Mouse (Mus musculus) layer of hippocampus, adult 18-20 months (tissue): ENCODE results near the gene Dennd5b. TPM values are rescaled to one million over a fixed set of nuclear protein-coding genes. Genes with fewer than 3 reads are reported as not detected.
"Not testable (repeated sequence)": the region's sequence is repeated elsewhere in the genome, so short reads cannot be mapped to it uniquely, and the experiment has no call there.

Experiments used
- DNase-seq, 2 experiments: peaks; one replicate each; pipeline ENCODE4 v3.0.0; 2022; ENCODE audit warnings: low spot score in 2 of 2
- total RNA-seq, 2 experiments: library from RNA; stranded (reverse); gene quantifications; 2 replicates each; pipeline ENCODE4 v1.2.3; 2021

Dennd5b gene
- total RNA-seq, 2 experiments from 2014 or later, result 46.7 to 49.3 TPM

DNA sequence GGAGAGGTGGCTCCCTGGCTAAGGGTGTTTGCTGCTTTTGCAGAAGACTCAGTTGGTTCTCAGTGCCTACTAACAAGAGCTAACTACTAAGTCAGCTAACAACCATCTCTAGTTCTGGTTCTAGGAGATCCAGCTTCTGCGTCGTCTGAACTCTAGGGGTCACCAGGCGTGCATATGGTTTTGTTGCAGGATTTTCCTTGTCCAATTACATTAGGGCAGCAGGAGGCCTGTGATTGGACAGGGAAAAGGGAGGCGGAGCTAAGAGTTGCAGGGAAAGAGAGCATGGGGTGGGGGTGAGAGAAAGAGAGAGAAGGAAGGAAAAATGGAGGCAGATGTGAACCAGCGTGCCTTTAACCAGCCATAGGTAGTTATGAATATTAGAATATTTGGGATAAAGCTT is 83.0 kb downstream of the Dennd5b start:
- no peak for DNase-seq

DNA sequence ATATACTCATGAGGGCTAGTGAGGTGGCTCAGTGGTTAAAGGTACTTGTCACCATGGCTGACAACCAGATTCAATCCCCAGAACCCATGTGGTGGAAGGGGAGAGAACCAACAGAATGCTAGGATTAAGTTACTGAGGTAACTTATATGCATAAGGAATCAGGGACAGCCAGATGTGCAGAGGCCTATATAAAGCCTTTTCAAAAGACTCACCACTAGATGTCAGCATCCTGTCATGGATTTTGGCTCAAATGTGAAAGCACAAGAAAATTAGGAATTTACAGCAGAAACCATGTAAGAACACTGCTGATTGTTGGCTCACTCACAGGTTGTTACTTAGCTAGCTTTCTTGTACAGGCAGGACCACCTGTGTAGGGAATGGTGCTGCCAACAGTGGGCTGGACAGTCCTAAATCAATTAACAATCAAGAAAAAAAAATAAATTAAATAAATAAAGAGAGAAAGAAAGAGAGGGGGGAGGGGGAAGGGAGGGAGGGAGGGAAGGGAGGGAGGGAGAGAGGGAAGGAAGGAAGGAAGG is 90.6 kb downstream of the Dennd5b start:
- DNase-seq, result peak in 1 of 2 experiments; percentile 34

DNA sequence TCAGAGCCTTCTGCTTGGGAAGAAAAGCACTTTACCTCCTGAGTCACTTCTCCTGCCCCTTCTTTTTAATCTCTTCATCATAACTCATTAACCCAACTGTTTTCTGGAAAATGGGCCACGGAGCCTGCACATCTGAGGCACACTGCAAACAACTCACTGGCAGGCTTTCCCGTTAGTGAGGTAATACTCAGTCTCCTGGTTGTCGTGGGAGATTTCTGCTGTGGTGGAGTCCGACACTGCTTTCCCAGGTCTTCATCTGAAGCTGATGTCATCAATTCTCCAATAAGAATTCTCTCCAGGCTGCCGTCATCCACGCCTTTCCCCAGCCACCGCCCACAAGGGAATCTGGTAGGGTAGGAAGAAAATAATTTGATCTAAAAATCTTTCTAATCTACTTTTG is 96.5 kb downstream of the Dennd5b start:
- no peak for DNase-seq

DNA sequence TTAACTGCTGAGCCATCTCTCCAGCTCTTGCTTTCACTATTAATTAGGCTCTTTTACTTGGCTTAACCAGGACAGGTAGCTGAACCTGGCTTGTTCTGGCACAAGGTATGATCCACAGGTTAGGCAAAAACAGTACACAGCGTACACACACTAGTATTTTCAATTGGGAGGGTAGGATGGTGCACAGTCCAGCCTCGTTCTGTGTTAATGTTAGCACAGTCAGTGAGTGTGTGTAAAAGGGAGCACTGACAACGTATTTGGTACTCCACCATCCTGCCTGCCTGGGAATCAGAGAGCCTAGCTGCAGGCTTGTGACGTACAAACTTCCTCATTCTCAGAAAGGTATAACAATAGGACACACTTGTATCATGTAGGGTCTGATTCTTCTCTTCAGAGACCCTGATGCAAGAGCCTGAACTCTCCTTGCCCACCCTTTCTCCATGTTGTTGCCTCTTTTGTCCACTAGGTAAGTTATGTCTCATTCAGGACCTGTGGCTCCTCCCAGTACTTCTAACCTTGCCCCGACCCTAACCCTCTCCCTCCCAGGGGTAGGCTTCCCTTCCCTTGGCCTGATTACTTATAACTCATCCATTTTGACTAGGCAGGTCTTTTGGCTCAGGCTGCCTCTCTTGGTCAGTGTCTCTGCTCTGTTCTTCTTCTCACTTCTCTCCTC is 107.0 kb downstream of the Dennd5b start:
- DNase-seq, result no peak

DNA sequence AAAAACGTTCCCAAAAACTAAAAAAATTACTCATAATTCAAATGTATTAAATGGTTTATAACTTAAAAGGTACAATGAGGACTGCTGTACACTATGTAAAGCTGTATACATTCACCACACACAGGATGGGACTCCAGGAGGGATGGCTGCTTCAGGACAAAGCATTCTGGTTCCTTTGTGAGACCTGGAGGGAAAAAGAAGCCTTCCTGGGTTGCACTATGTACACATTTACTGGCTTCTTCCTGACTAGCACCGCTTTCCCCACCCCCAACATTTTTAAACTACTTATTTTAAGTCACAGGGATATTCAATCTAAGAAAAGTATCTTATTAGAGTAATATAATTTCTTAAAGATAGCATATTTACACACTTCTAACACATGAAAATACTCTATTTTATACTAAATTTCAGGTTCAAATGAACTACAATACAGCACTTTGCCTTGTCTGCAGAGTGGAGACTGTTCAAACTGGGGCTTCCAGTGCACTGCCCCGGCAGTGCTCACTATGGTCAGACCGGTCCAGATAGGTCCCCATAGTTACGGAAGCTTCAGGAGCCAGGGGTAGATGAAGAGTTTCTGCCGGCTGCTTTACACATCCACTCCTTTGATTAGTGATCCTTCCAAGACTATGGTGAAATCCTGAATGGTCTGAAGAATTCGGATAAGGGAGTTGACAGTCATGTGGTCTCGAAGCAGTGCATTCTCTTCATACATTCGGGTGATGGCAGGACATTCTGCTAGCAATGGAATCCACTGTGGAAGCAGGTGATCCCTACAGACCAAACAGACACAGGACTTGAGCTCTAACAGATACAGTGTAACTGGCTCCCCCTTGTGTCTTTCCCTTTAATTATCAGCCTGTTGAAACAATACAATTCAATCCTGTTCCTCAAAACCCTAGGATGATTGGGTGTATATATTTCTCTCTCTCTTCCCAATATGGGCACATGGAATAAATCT is 108.1 kb downstream of the Dennd5b start:
- DNase-seq, result peak in 1 of 2 experiments; percentile 37

DNA sequence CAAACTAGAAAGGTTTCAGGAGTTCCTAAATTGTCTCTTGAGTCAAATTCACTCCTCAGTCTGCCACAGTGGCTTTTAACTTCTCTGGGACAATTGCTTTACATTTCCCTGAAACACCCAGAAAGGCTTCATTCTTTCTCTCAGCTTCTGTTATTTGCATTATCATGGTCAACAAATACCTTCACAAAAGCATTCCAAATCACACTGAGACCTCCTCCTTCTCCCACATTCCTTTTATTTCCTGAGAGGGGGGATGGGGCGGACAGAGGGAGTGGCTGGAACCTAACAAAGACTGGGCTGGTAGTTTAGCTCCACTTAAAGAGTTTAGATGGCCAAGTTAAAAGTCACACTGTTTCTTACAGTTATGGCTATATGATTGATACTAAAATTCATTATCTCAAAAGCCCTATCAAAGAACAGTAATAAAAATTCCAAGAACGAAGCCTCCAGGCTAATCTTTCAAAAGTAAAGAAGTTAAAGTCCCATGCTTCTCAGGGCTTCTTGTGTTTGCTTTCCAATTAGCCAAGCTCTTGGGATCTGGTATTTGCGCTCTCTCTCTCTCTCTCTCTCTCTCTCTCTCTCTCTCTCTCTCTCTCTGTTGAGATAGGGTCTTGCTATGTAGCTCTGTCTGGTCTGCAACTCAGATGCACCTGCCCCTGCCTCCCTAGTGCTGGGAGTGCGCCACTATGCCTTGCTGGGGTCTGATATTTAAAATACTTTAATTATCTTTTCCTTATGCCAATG is 108.9 kb downstream of the Dennd5b start:
- no peak for DNase-seq

DNA sequence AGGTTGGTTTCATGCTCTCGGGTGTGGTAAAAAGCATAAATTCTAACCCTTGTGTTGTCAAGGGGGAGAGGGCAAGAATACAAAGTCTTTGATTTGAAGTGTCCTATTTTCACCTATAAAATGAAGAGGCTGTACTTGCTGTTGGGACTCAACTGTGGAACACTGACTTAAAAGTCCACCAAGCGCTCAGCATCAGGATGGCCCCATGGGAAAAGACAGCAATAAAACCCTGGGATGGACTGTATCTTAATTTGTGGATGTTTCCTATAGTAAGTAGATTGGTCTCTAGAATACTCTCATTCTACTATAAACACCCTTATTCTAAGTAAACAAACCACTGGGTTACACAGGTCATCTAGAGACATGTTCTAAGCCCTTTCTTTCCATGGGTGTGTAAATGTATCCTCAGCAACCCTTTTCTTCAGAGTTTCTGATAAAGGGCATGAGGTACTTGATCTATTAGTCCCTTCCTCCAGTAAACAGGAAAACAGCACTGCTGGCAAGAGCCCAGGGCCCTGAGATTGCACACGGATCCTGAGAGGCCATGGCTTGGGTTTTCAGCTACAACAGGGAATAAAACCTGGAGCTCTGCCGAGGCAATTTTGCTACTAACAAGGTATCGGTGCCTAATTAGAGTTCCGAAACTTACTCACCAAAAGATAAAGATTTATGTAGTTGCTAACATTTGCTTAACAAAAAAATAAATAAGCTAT is 109.7 kb downstream of the Dennd5b start:
- no peak for DNase-seq

DNA sequence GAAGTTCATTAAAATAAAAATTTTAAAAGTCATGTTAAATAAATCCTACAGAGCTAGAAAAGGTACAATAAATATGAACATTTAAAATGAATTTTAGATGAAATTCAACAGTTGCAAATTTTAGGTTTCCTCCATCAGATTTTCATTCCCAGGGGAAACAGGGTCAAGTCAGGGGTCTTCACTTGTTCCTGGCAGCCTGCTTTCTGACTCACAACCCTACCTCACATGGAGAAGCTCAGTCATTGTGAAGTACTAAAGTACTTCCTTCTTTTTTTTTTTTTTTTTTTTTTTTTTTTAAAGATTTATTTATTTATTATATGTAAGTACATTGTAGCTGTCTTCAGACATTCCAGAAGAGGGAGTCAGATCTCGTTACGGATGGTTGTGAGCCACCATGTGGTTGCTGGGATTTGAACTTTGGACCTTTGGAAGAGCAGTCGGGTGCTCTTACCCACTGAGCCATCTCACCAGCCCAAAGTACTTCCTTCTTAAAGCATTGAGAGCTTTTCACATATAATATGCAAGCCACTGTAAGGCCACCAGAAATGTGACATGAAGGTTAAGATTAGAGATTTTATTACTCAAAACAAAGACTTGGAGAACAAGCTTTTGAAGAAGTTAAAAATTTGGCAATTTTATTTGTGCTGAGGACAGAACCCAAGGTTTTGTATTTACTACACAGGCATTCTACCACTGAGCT is 111.5 kb downstream of the Dennd5b start:
- not testable (repeated sequence) for DNase-seq

DNA sequence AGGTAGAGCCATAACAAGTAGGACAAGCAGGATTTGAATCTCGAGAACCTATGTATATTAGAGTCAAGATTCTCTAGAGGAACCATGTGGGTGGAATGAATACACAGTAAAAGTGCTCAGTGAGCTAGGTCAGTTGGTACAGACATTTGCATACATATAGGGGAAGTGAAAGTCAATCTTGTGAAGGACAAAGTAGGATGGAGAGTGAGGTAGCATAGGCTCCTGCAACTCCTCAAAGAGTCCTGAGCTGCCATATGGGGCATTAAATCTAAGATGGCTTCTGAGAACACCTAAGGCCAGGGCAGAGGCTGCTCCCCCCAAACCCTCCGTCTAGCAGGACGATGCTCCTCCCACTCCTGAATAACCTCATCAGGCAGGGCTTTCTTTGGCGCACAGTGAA is 115.5 kb downstream of the Dennd5b start:
- no peak for DNase-seq

DNA sequence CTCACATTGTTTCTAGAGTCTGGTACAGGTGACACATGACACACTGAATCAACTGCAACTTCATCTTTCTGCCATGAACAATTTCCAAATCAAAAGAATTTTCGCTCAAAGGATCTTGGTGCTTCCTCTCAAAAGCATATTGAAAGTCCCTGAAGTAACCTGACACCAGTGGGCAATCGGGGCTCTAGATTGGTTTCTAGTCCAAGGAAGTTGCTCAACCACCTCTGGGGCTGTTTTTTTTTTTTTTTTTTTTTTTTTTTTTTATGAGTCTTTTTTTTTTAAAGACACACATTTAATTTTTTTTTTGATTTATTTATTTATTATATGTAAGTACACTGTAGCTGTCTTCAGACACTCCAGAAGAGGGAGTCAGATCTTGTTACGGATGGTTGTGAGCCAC is 121.0 kb downstream of the Dennd5b start:
- no peak for DNase-seq

DNA sequence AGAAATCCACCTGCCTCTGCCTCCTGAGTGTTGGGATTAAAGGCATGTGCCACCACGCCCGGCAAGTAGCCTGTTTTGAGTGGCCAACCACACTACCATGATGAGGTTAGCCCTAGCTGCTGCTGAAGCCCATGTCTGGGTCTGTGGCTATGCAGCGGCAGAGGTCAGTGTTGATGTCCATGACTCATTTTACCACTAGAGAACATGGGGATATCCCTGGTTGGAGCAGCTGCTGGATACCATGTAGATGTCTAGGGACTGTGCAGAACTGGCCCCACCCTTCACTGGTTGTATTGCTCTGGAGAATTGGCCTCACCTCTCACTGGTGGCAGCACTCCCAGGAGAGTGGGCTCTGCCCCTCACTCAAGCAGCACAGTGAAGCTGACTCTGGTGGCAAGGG is 126.4 kb downstream of the Dennd5b start:
- no peak for DNase-seq

DNA sequence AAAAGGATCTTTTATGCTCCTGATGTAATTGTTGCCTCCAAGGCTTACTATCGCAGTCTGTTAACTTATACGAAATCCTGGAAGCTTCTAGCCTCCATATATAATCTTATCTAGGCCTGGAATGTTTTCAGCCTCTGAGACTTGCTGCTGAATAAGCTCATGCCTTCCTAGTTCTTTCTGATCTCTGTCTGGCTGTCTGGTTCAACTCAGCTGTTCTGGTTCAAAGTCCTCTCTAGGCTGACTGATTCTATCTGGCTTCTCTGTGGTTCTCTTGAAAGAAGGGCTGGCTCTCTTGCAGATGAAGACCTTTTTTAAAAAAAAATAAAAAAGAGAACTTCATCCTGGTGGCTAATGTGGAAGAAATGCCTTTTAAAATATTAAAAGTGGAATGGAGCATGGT is 128.6 kb downstream of the Dennd5b start:
- DNase-seq, result no peak

DNA sequence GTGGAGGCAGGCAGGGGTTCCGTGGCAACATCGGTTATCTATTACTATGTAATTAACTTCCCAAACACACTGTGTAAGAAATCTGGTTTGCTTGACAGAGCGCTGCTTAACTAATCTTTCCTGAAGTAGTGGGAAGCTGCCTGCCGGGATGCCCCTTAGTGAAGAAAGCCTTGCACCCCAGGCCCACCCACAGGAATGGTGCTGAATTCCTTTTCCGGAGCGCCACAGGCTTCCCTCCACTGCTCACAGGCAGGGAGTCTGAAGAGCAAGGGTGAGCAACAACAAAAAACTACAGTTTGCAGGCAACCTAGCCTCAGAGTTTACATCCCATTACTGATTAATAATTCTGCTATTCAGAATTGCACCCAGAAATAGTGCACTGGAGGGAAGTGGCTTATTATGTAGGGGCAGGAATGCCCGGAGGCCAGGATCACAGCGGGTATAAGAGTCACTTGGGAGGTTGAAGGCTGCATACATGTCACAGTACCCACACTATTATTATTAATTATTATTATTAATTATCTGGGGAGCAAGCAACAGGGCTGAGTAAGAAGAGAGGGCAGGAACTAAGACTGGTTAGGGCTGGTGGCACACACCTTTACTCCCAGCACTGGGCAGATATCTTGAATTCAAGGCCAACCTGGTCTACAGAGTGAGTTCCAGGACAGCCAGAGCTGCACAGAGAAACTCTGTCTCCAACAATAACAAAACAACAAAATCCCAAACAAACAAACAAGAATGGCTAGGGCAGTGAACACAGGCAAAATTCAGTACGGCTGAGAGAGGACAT is 129.2 kb downstream of the Dennd5b start:
- no peak for DNase-seq

DNA sequence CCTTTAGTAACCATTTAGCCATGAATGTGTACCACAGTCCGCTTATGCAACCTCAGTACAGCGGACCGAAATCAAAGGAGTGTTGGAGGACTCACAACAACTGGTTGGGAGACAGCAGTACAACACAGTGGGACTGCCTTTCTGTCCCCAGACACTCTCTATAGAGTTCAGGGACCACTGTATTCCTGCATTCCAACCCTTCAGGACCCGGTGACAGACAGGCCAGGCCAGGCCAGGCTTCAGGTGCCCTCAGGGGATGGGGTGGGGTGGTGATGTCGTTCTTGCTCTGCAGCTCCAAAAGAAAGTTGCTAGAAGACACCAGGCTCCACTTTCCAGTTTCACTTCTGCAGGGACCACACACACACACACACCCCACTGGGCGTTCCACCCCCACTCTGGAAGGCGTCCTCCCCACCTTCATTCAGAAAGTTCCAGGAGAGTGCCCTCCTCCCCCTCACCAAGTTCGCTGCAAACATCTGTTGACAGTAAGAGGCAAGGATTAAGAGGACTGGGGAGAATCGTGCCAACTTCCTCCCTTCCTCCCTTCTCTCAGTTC is 130.0 kb downstream of the Dennd5b start:
- no peak for DNase-seq

DNA sequence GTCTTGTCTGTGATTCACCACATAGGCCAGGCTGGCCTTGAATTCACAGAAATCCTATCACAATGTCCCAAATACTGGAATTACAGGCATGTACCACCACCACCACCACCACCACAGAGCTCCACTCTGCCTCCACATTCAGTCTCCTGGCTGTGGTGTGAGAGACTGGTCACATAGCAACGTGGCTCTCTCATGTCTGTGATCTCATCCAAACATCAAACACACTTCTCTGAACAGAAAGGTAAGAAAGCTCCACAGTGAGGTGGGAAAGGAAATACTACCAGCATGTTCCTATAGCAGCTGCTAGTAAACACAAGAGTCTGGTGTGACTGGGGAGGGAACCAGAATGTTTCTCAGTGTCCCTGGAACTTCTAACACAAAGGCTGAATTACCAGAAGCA is 140.2 kb downstream of the Dennd5b start:
- no peak for DNase-seq

DNA sequence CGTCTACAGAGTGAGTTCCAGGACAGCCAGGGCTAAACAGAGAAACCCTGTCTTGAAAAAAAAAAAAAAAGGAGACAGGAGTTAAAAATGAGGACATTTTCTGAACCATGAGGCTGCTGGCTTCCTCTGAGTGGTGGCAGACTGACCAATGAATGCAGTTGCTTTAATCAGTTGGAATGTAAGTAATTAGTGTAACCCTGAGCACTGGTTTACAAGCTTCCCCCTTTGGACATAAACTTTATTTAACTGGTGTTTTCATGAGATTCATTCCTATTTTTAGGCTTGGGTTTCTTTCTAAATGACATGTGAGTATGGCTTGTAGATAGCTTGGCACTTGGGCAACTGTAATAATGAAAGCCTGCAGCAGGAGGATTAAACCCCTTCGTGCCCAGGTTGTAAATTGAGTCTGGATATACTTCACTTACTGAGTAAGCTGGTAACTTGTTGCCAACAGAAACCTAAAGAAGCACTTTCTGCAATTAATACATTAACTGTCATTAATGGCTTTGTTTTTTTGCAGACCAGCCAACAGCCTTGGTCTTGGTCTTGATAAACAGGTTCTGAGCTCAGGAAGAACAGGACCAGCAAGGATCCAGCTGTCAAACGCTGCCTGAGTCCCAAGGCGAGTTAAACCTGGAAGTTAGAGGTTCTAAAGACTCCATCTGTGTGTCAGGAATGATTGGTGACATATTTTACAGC is 141.8 kb downstream of the Dennd5b start:
- DNase-seq, result no peak

DNA sequence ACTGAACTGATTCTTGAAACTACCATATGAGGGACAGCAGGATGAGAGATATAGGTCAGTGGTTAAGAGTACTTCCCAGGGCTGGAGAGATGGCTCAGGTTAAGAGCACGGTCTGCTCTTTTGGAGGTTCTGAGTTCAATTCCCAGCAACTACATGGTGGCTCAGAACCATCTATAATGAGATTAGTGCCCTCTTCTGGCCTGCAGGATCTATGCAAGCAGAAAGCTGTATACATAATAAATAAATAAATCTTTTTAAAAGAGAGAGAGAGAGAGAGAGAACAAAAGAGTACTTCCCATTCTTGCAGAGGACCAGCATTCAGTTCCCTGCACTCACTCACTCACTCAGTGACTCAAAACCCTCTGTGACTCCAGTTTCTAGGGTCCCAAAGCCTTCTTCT is 142.8 kb downstream of the Dennd5b start:
- DNase-seq, result no peak

DNA sequence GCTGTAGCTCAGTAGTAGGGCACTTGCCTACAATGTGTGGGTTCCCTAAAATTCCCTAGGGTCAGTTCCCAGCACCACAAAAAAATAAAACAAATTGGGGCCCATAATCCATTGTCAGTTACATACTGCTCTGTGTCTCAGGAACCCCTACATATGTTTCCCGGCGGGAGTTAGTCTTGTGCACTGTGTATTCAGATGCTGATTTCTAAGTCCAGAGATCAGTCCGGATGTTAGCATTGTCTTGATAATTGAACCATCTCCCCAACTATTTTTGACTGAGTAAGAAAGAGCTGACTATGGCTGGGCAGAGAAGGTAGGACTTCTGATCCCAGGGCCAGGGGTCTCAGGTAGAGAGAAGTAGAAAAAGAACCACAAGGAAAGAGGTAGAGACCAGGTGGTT is 144.4 kb downstream of the Dennd5b start:
- no peak for DNase-seq
